In genomic region chrX:145461339-145461738, GRCm38 (mm10) we compare ENCODE assay signal across 26 mouse cellular contexts. TPM values are rescaled to one million over a fixed set of nuclear protein-coding genes. Genes with fewer than 3 reads are reported as not detected.
DNase-seq lines count a peak whose midpoint lies in the region; ATAC-seq and TF ChIP-seq lines count a peak whose summit lies in the region.
"Had no signal": no experiment of that assay in that cellular context is flagged by ENCODE, and none has a peak within 500 bp of the region (broad histone marks: within the 10 kb centered on the region; RNA-seq: fewer than 3 reads in every experiment).

No protein-coding gene starts in this region.

- no peaks in the 10 kb centered on the region for H3K4me1 ChIP-seq in intestine, embryonic 15.5 days (replicated peaks)
- no peaks in the 10 kb centered on the region for H3K4me1 ChIP-seq in intestine, postnatal 0 days (replicated peaks; ENCODE audit: control insufficient read depth, insufficient read depth, low read length)
- peaks cover 3% of the 10 kb centered on the region for H3K4me1 ChIP-seq in olfactory bulb, adult 2 months (ENCODE audit: control insufficient read depth, insufficient read depth, low read length)
- H3K4me1 ChIP-seq: embryonic facial prominence, embryonic 15.5 days; forebrain, embryonic 10.5 days; heart, embryonic 15.5 days; hindbrain, embryonic 10.5 days had no signal

- H3K4me2 ChIP-seq in intestine, embryonic 15.5 days (replicated peaks) = no peak overlapping the region
- H3K4me2 ChIP-seq in intestine, postnatal 0 days (replicated peaks; ENCODE audit: low read depth) = no peak overlapping the region
- H3K4me2 ChIP-seq: embryonic facial prominence, embryonic 15.5 days; heart, embryonic 11.5 days; heart, embryonic 15.5 days; hindbrain, embryonic 14.5 days had no signal

- no peaks in the 10 kb centered on the region for H3K36me3 ChIP-seq in intestine, embryonic 15.5 days
- H3K36me3 ChIP-seq in intestine, postnatal 0 days (ENCODE audit: control insufficient read depth, insufficient read depth) = no peaks in the 10 kb centered on the region
- peaks cover 24% of the 10 kb centered on the region for H3K36me3 ChIP-seq in C2C12 (ENCODE audit: control insufficient read depth, insufficient read depth)
- H3K36me3 ChIP-seq: embryonic facial prominence, embryonic 15.5 days; forebrain, embryonic 10.5 days; heart, embryonic 15.5 days had no signal

- H3K27me3 ChIP-seq in intestine, embryonic 15.5 days (replicated peaks) = no peaks in the 10 kb centered on the region
- no peaks in the 10 kb centered on the region for H3K27me3 ChIP-seq in intestine, postnatal 0 days (replicated peaks; ENCODE audit: control insufficient read depth, insufficient read depth, low read length)
- no peaks in the 10 kb centered on the region for H3K27me3 ChIP-seq in C2C12 (ENCODE audit: control insufficient read depth, insufficient read depth, insufficient read length)
- H3K27me3 ChIP-seq: embryonic facial prominence, embryonic 15.5 days; heart, embryonic 15.5 days had no signal

- no peak for TF ChIP-seq CTCF in intestine, postnatal 0 days (IDR thresholded peaks at IDR 0.05; ENCODE audit: low read depth)
- no peak for TF ChIP-seq CTCF in C2C12 (IDR thresholded peaks at IDR 0.05; ENCODE audit: control insufficient read depth, insufficient read depth, insufficient read length)
- no peak for TF ChIP-seq CTCF in olfactory bulb, adult 2 months (IDR thresholded peaks at IDR 0.05; ENCODE audit: insufficient read depth, low read depth, low read length)

- no peak overlapping the region for H3K9ac ChIP-seq in intestine, embryonic 15.5 days
- no peak overlapping the region for H3K9ac ChIP-seq in intestine, postnatal 0 days (ENCODE audit: low read depth, low read length)
- H3K9ac ChIP-seq: embryonic facial prominence, embryonic 15.5 days; heart, embryonic 15.5 days; hindbrain, embryonic 14.5 days had no signal

- H3K4me3 ChIP-seq in intestine, embryonic 15.5 days (replicated peaks) = no peak overlapping the region
- H3K4me3 ChIP-seq in intestine, postnatal 0 days (ENCODE audit: low read depth, low read length) = no peak overlapping the region
- no peak overlapping the region for H3K4me3 ChIP-seq in C2C12 (ENCODE audit: insufficient read depth, poor library complexity, severe bottlenecking)
- no peak overlapping the region for H3K4me3 ChIP-seq in olfactory bulb, adult 2 months (ENCODE audit: insufficient read depth, low read depth, low read length)
- H3K4me3 ChIP-seq: embryonic facial prominence, embryonic 15.5 days; erythroblast, embryonic 14.5 days; forebrain, embryonic 10.5 days; heart, adult 2 months; heart, embryonic 15.5 days; hindbrain, embryonic 10.5 days had no signal

- H3K79me3 ChIP-seq in C2C12 (ENCODE audit: low read depth) = no peaks in the 10 kb centered on the region

- 60% methylated on average over 3 of the region's 3 CpGs for WGBS in intestine, embryonic 15.5 days
- WGBS in intestine, postnatal 0 days = 56% methylated on average over 3 of the region's 3 CpGs
- WGBS in olfactory bulb, adult 2 months = 43% methylated on average over 3 of the region's 3 CpGs

- H3ac ChIP-seq in C2C12 (ENCODE audit: control insufficient read depth, insufficient read length, low read depth) = no peak overlapping the region

- H3K9me3 ChIP-seq in intestine, embryonic 15.5 days = no peaks in the 10 kb centered on the region
- no peaks in the 10 kb centered on the region for H3K9me3 ChIP-seq in intestine, postnatal 0 days (ENCODE audit: control insufficient read depth)
- H3K9me3 ChIP-seq: embryonic facial prominence, embryonic 15.5 days; forebrain, embryonic 10.5 days; heart, embryonic 15.5 days; hindbrain, embryonic 10.5 days had no signal

- no peak for TF ChIP-seq POLR2A in olfactory bulb, adult 2 months (IDR thresholded peaks at IDR 0.05; ENCODE audit: insufficient read depth, low read depth, low read length)

- H3K27ac ChIP-seq in intestine, embryonic 15.5 days = no peak overlapping the region
- no peak overlapping the region for H3K27ac ChIP-seq in intestine, postnatal 0 days (ENCODE audit: low read depth, low read length)
- H3K27ac ChIP-seq in olfactory bulb, adult 2 months (ENCODE audit: insufficient read depth, low read depth, low read length) = peak overlapping the region; percentile 98
- H3K27ac ChIP-seq: embryonic facial prominence, embryonic 15.5 days; forebrain, embryonic 10.5 days; heart, adult 2 months; heart, embryonic 15.5 days; hindbrain, embryonic 10.5 days; hindbrain, embryonic 14.5 days had no signal

- H3K79me2 ChIP-seq in C2C12 (ENCODE audit: control insufficient read depth, insufficient read depth) = no peaks in the 10 kb centered on the region

- peak; percentile 29 for DNase-seq in adrenal gland, adult 2 months
- DNase-seq in adrenal gland, adult 18-20 months (ENCODE audit: low spot score in 2 of 2) = no peak
- DNase-seq in natural killer cell, adult 2 months (ENCODE audit: low spot score in 2 of 2) = no peak
- DNase-seq in testis, postnatal 14 days (ENCODE audit: low spot score) = no peak
- DNase-seq: B cell, adult 2 months; cerebellum, adult 11 months; cerebellum, adult 8-10 months; cerebellum, postnatal 14 days; embryo, embryonic 11 days; gastrocnemius, postnatal 14 days; heart, adult 2 months; kidney, adult 8-10 months had no signal

- peak; percentile 45; the same call in 1 of the 2 replicates for ATAC-seq in intestine, embryonic 15.5 days
- ATAC-seq in intestine, postnatal 0 days = no peak
- ATAC-seq: forebrain, embryonic 14.5 days; intestine, embryonic 16.5 days had no signal

TF ChIP-seq in C2C12, 6 proteins besides CTCF, POLR2A, EP300 and RAD21:
- peak; percentile 83 for TF ChIP-seq FOSL1 (IDR thresholded peaks at IDR 0.05; ENCODE audit: insufficient read depth, low read length, poor library complexity, severe bottlenecking)
- no peak for TF ChIP-seq MYOG (IDR thresholded peaks at IDR 0.05; ENCODE audit: control insufficient read depth, extremely low read depth, insufficient read length)
- TF ChIP-seq USF1 (IDR thresholded peaks at IDR 0.05; ENCODE audit: low read depth) = no peak
- TF ChIP-seq MAX (IDR thresholded peaks at IDR 0.05) = no peak
- TF ChIP-seq MYOD1 (IDR thresholded peaks at IDR 0.05; ENCODE audit: control insufficient read depth, insufficient read length, low read depth) = no peak
- no peak for TF ChIP-seq CEBPB (IDR thresholded peaks at IDR 0.05; ENCODE audit: low read depth)

RNA-seq across cellular contexts. Expression of gene Amot, which starts 43.6 kb away (rescaled TPM):
- total RNA-seq in adrenal gland, adult 2 months (2021) = 1 to 10 TPM; 6.9 to 7.0 TPM
- 5.3 and 7.0 TPM in 2 replicates for polyA plus RNA-seq in adrenal gland, adult 2 months (2012; rRNA removed)
- total RNA-seq in adrenal gland, adult 18-20 months (2021) = 1 to 10 TPM; 5.2 to 5.6 TPM
- polyA plus RNA-seq in intestine, embryonic 15.5 days (2015; fragmentation: Nextera tagmentation; extraction: Ambion mirVana) = 17.7 and 19.9 TPM in 2 replicates
- 6.3 TPM in 2 replicates for polyA plus RNA-seq in intestine, postnatal 0 days (2015; fragmentation: Nextera tagmentation; extraction: Ambion mirVana)
- 7.0 TPM for polyA plus RNA-seq in C2C12 (2012; fragmentation: generic; extraction: Trizol)
- polyA plus RNA-seq in olfactory bulb, adult 2 months (2012; ENCODE audit: insufficient read depth, insufficient read length, low replicate concordance, missing spikeins) = not detected in 2 replicates
- total RNA-seq: MEL had no signal
